Mouse (Mus musculus) liver, embryonic 11.5 days (tissue): ENCODE measurements at regions not wholly inside any gene's neighbourhood (a gene's known extent, or its start where the extent isn't known, plus 50 kb on each side); places are given as distances from the start of the nearest gene placed in this dataset.
"Not testable (repeated sequence)": the region's sequence is repeated elsewhere in the genome, so short reads cannot be mapped to it uniquely, and the experiment has no call there.

ENCODE experiments used
- ATAC-seq: fragments of 200-750 bp; cut with Nextera tagmentation; replicated peaks from 2 replicates; pipeline ENCODE4 v1.8.0; 2017; ENCODE audit warnings: moderate number of reproducible peaks, mild to moderate bottlenecking, moderate TSS enrichment, moderate library complexity; ENCODE audit not compliant: low FRiP score
- DNase-seq: peaks from one replicate; pipeline ENCODE4 v3.0.0-alpha.2; 2017; ENCODE audit warnings: low spot score
- H3K27ac ChIP-seq: fragments of 300-500 bp; sonication (generic); 2 replicates; pipeline ENCODE4 v1.5.1; 2014; ENCODE audit warnings: mild to moderate bottlenecking, low read depth, low read length, control low read depth
- H3K27me3 ChIP-seq: fragments of 300-500 bp; sonication (generic); replicated peaks from 2 replicates; pipeline ENCODE4 v1.6.1; 2014; ENCODE audit warnings: low read length, mixed read lengths; ENCODE audit not compliant: control insufficient read depth, insufficient read depth
- H3K36me3 ChIP-seq: fragments of 300-500 bp; sonication (generic); 2 replicates; pipeline ENCODE4 v1.6.1; 2014; ENCODE audit warnings: mild to moderate bottlenecking, low read length, moderate library complexity, mixed read lengths; ENCODE audit not compliant: control insufficient read depth, insufficient read depth
- H3K4me1 ChIP-seq: fragments of 300-500 bp; sonication (generic); replicated peaks from 2 replicates; pipeline ENCODE4 v1.6.1; 2014; ENCODE audit warnings: low read length, mixed read lengths; ENCODE audit not compliant: control insufficient read depth, insufficient read depth
- H3K4me2 ChIP-seq: fragments of 300-500 bp; sonication (generic); 2 replicates; pipeline ENCODE4 v1.6.1; 2014; ENCODE audit warnings: mild to moderate bottlenecking, control low read depth, moderate library complexity
- H3K4me3 ChIP-seq: fragments of 300-500 bp; sonication (generic); 2 replicates; pipeline ENCODE4 v1.5.1; 2014; ENCODE audit warnings: low read depth, low read length, control low read depth
- H3K9ac ChIP-seq: fragments of 300-500 bp; sonication (generic); 2 replicates; pipeline ENCODE4 v1.6.1; 2014; ENCODE audit warnings: low read depth, low read length, control low read depth
- H3K9me3 ChIP-seq: fragments of 300-500 bp; sonication (generic); 2 replicates; pipeline ENCODE4 v1.6.1; 2016; ENCODE audit warnings: low read length, inconsistent platforms, mixed read lengths; ENCODE audit not compliant: control insufficient read depth
- WGBS: fragments of 180-500 bp; shearing (Covaris S2); extraction: QIAGEN DNeasy Blood & Tissue Kit; methylation state at CpG from one replicate; pipeline ENCODE4 v1.1.7; 2014; 5-methylcytosine and 5-hydroxymethylcytosine counted together

DNA sequence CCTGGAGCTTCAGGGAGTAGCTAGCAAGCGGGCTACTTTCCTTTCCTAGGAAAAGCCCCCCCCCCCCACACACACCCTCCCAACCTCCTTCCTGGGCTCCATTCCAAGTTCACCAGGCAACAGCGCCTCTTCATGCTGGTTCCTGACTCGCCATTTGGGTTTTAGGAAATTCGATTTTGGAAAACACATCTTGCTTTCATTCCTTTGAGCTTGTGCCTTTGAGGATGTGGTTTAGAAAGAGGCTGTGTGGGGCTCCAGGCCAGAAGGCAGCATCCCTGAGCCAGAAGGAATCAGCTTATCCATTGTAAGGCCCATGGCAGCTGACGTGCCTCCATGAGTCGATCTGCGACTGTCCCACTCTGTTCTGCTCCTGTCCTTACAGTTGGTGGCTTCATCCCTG is 427.9 kb upstream of the Auts2 start:
- Histone ChIP-seq H3K27ac (no peak overlapping the region), H3K27me3 (no peaks in the 10 kb centered on the region), H3K4me2 (no peak overlapping the region), H3K4me1 (no peaks in the 10 kb centered on the region), H3K9me3 (no peaks in the 10 kb centered on the region), H3K36me3 (no peaks in the 10 kb centered on the region), H3K4me3 (no peak overlapping the region), H3K9ac (no peak overlapping the region)
- no peak for ATAC-seq
- WGBS, result 85% methylated on average over 7 of the region's 7 CpGs
- DNase-seq, result no peak

DNA sequence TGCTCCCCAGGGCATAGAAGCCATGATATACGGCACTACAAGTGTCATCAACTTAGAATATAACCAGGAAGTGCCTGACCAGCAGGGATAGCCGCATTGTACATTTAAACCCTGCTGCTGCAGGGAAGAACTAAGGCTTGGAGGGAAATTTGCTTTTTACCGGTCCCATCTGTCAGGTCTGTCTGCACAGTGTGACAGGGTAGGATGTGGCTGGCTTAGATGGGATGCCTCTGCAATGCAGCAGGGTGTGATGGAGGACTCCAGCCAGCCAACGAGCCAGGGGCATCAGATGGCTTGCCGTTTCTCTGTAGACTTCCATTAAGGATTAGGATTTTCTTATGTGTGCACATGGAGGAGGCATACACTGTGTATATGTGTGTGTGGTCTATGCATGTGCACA is 426.2 kb upstream of the Auts2 start:
- no peak overlapping the region for H3K4me2 ChIP-seq
- no peaks in the 10 kb centered on the region for H3K36me3 ChIP-seq
- no peak overlapping the region for H3K9ac ChIP-seq
- no peak; the same call in 1 of the 2 replicates for ATAC-seq
- no peak for DNase-seq
- H3K27ac ChIP-seq, result no peak overlapping the region
- no peaks in the 10 kb centered on the region for H3K27me3 ChIP-seq
- no peaks in the 10 kb centered on the region for H3K4me1 ChIP-seq
- no peaks in the 10 kb centered on the region for H3K9me3 ChIP-seq
- no peak overlapping the region for H3K4me3 ChIP-seq
- 82% methylated on average over 5 of the region's 5 CpGs for WGBS

DNA sequence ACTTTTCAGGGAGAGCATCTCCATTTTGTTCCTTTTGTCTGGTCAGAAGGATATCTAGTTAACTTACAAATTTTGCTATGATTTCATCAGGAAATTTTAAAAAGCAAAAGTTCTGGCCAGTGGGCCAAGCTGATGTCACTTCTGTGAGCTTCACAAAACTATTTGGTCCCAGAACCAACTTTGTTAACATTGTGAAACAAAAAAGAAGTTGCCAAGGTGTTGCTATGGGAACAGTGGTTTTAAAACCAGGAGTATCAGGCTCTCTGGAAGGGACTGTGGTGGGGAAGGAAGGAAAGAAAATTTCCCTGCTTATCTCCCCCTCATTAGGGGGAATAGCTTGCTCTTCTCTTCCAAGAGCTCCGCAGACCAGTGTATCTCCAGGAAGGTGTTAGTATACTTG is 416.8 kb upstream of the Auts2 start:
- Histone ChIP-seq H3K4me3 (no peak overlapping the region), H3K4me1 (no peaks in the 10 kb centered on the region), H3K9ac (no peak overlapping the region), H3K36me3 (no peaks in the 10 kb centered on the region), H3K27me3 (no peaks in the 10 kb centered on the region), H3K4me2 (no peak overlapping the region), H3K9me3 (no peaks in the 10 kb centered on the region), H3K27ac (no peak overlapping the region)
- 33% methylated on average over 1 of the region's 1 CpGs for WGBS
- DNase-seq (no peak), ATAC-seq (no peak)

DNA sequence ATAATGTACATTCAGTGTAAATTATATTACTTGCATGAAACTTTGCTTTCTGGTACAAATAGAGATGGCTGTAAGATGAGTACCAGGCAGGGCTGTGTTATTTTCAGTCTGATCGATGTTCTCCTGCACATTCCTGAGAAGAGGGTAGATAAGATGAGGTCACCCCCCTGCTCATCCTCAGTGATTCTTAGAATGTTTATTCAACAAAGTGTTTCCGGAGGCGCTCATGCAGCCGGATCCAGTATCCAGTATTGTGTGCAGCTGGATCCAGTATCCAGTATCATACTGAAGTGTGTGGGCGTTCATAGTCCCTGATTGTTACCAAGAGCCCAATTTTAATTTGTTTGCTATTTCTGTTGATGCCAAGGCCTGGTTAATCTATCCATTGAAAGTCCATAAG is 413.0 kb upstream of the Auts2 start:
- H3K4me2 ChIP-seq, result no peak overlapping the region
- no peak for ATAC-seq
- H3K9ac ChIP-seq, result no peak overlapping the region
- no peaks in the 10 kb centered on the region for H3K9me3 ChIP-seq
- H3K27ac ChIP-seq, result no peak overlapping the region
- WGBS, result 51% methylated on average over 5 of the region's 5 CpGs
- no peak overlapping the region for H3K4me3 ChIP-seq
- no peaks in the 10 kb centered on the region for H3K27me3 ChIP-seq
- no peaks in the 10 kb centered on the region for H3K36me3 ChIP-seq
- no peak for DNase-seq
- H3K4me1 ChIP-seq, result no peaks in the 10 kb centered on the region

DNA sequence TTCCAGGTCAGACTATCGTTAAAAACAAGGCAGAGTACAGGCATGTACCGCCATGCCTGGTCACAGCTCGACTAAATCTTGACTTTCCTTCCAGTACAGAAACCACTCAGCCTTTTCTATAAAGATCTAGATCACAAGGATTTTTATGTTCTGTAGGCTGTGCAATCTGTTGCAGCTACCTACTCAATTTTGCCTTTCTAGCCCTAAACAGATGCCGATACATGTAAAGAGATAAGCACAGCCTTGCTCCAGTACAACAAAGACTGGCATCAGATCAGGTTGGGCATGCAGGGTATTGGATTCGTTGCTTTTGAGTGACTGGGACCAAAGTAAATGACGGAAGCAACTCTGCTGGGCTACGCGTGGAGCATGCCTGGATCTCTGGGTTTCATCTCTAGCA is 411.9 kb upstream of the Auts2 start:
- Histone ChIP-seq H3K36me3 (no peaks in the 10 kb centered on the region), H3K4me2 (no peak overlapping the region), H3K4me1 (no peaks in the 10 kb centered on the region), H3K27me3 (no peaks in the 10 kb centered on the region), H3K9me3 (no peaks in the 10 kb centered on the region), H3K27ac (no peak overlapping the region), H3K9ac (no peak overlapping the region), H3K4me3 (no peak overlapping the region)
- WGBS, result 83% methylated on average over 8 of the region's 8 CpGs
- ATAC-seq (no peak), DNase-seq (no peak)

DNA sequence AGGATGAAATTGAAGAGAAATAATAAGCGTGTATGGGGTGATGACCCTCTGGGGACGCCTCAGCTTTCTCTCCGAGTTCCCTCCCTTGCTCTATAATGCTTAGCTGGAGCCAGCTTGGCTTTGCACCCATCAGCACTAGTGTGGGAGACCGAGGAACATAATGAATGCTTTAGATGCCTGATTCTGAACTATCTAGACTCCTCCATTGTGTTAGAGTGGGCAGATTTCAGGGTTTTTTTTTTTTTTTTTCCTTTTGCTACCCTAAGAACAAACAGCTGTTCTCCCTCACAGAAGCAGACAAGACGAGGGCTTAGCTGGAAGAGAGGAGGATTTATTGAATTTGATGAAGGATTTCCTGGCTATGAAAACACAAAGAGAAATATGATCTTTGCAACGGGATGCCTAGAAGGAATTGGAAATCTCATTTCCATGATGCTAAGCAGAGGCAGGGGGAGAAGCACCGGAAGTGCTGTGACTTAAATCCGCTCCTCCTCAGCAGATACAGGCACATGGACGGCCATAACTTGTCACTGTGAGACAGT is 390.4 kb upstream of the Auts2 start:
- H3K4me2 ChIP-seq, result no peak overlapping the region
- no peak overlapping the region for H3K9ac ChIP-seq
- H3K27ac ChIP-seq, result no peak overlapping the region
- no peaks in the 10 kb centered on the region for H3K4me1 ChIP-seq
- no peaks in the 10 kb centered on the region for H3K27me3 ChIP-seq
- no peak for DNase-seq
- no peak for ATAC-seq
- no peaks in the 10 kb centered on the region for H3K36me3 ChIP-seq
- 64% methylated on average over 9 of the region's 9 CpGs for WGBS
- no peaks in the 10 kb centered on the region for H3K9me3 ChIP-seq
- H3K4me3 ChIP-seq, result no peak overlapping the region

DNA sequence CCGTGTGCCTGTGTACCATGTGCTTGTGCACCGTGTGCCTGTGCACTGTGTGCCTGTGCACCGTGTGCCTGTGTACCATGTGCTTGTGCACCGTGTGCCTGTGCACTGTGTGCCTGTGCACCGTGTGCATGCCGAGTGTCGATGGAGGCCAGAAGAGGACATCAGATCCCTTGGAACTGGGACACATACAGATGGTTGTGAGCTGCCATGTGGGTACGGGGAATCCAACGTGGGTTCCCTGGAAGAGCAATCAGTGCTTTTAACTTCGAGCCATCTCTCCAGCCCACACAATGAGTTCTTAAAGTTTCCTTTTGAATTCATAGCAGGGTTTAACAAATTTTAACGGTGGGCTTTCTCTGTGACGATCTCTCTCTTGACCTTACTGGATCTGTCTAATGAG is 386.8 kb upstream of the Auts2 start:
- not testable (repeated sequence) for H3K27ac ChIP-seq, ATAC-seq, DNase-seq, H3K9ac ChIP-seq, H3K4me1 ChIP-seq, H3K36me3 ChIP-seq, H3K4me2 ChIP-seq, H3K4me3 ChIP-seq, H3K27me3 ChIP-seq, H3K9me3 ChIP-seq
- WGBS, result 86% methylated on average over 12 of the region's 12 CpGs

DNA sequence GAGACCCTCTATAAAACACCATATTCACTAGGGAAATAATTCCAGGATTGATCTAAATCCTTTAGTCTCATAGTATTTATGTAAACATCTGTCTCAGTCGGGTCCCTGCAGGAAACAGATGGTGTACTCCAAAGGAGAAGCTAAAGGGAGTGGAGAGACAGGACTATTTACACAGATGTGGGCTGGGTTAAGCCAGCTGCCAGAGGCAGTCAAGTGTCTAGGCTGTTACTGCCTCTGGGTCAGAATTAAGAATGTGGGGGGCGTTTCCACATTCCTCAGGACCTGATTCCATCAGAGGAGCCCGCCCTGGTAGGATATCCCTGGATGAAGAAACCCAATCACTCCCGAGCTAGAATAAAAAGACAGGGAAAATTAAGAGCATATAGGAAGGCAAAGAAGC is 380.2 kb upstream of the Auts2 start:
- H3K4me3 ChIP-seq, result no peak overlapping the region
- no peaks in the 10 kb centered on the region for H3K36me3 ChIP-seq
- H3K9ac ChIP-seq, result no peak overlapping the region
- no peak for ATAC-seq
- no peaks in the 10 kb centered on the region for H3K27me3 ChIP-seq
- WGBS, result 31% methylated on average over 4 of the region's 4 CpGs
- no peak for DNase-seq
- H3K4me1 ChIP-seq, result no peaks in the 10 kb centered on the region
- H3K27ac ChIP-seq, result no peak overlapping the region
- peaks cover 3% of the 10 kb centered on the region; the same call in 1 of the 2 replicates for H3K9me3 ChIP-seq
- H3K4me2 ChIP-seq, result no peak overlapping the region

DNA sequence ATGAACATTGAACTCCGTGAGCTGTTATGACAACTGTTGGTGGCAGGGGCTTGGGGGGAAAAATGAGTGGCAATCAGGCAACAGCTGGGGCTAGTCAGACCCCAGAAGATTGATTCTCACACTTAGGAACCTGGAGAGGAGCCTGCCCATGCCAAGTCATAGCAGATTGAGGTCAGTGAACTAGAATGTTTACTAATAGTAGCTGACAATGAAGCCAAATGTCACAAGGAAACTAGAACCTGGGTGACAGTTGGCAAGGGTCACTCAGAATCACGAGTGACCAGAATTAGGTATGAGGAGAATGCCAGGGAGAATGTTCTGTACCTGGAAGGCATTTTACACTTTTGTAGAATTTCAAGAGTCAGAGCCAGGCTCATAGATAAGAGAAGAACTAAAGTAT is 365.9 kb upstream of the Auts2 start:
- DNase-seq, result no peak
- ATAC-seq, result no peak
- H3K4me3 ChIP-seq, result no peak overlapping the region
- H3K27ac ChIP-seq, result no peak overlapping the region
- no peaks in the 10 kb centered on the region for H3K4me1 ChIP-seq
- H3K36me3 ChIP-seq, result no peaks in the 10 kb centered on the region
- H3K9me3 ChIP-seq, result no peaks in the 10 kb centered on the region
- H3K9ac ChIP-seq, result no peak overlapping the region
- 67% methylated on average over 2 of the region's 2 CpGs for WGBS
- no peaks in the 10 kb centered on the region for H3K27me3 ChIP-seq
- H3K4me2 ChIP-seq, result no peak overlapping the region
